Mouse (Mus musculus) midbrain, embryonic 14.5 days (tissue): ENCODE data around the gene Atxn1. TPM values are rescaled to one million over a fixed set of nuclear protein-coding genes. Genes with fewer than 3 reads are reported as not detected.
A peak's percentile ranks its signal among the peaks of the same experiment; 100 is the strongest.

Experiments used
- ATAC-seq: fragments of 200-750 bp; cut with Nextera tagmentation; 2 replicates; pipeline ENCODE4 v1.8.0; 2017; ENCODE audit warnings: moderate number of reproducible peaks, moderate library complexity; ENCODE audit not compliant: low FRiP score, low TSS enrichment
- DNase-seq: peaks from one replicate; pipeline ENCODE4 v3.0.0-alpha.2; 2015
- H3K27ac ChIP-seq: fragments of 300-500 bp; sonication (generic); replicated peaks from 2 replicates; pipeline ENCODE4 v1.5.1; 2014; ENCODE audit warnings: mild to moderate bottlenecking, low read depth, low read length, moderate library complexity
- H3K27me3 ChIP-seq: fragments of 300-500 bp; sonication (generic); 2 replicates; pipeline ENCODE4 v1.6.1; 2014; ENCODE audit warnings: low read length, control low read depth, mixed read lengths; ENCODE audit not compliant: control insufficient read depth, insufficient read depth
- H3K36me3 ChIP-seq: fragments of 300-500 bp; sonication (generic); 2 replicates; pipeline ENCODE4 v1.6.1; 2014; ENCODE audit warnings: low read length, control low read depth; ENCODE audit not compliant: control insufficient read depth, insufficient read depth
- H3K4me1 ChIP-seq: fragments of 300-500 bp; sonication (generic); 2 replicates; pipeline ENCODE4 v1.6.1; 2014; ENCODE audit warnings: mild to moderate bottlenecking, antibody characterized with exemption, low read length, control low read depth; ENCODE audit not compliant: control insufficient read depth, insufficient read depth
- H3K4me2 ChIP-seq: fragments of 300-500 bp; sonication (generic); 2 replicates; pipeline ENCODE4 v1.6.1; 2014; ENCODE audit warnings: mild to moderate bottlenecking, low read length, moderate library complexity
- H3K4me3 ChIP-seq: fragments of 300-500 bp; sonication (generic); replicated peaks from 2 replicates; pipeline ENCODE4 v1.5.1; 2014; ENCODE audit warnings: low read depth, low read length
- H3K9ac ChIP-seq: fragments of 300-500 bp; sonication (generic); replicated peaks from 2 replicates; pipeline ENCODE4 v1.6.1; 2014; ENCODE audit warnings: mild to moderate bottlenecking, low read length, moderate library complexity
- H3K9me3 ChIP-seq: fragments of 300-500 bp; sonication (generic); 2 replicates; pipeline ENCODE4 v1.6.1; 2016; ENCODE audit warnings: low read length, control low read depth, mixed read lengths; ENCODE audit not compliant: control insufficient read depth
- WGBS: fragments of 180-500 bp; shearing (Covaris S2); extraction: QIAGEN DNeasy Blood & Tissue Kit; methylation state at CpG from one replicate; pipeline ENCODE4 v1.1.7; 2014; 5-methylcytosine and 5-hydroxymethylcytosine counted together
- polyA plus RNA-seq: library from polyadenylated mRNA; unstranded; fragments of >200 nt; fragmentation: Nextera tagmentation; extraction: Ambion mirVana; gene quantifications from 2 replicates; pipeline ENCODE4 v1.2.1, GENCODE M21; 2014

The Atxn1 gene
- polyA plus RNA-seq, 1 experiment from 2014 or later: 7.3 TPM

GRCm38 (mm10) chr13:45688864-45689263, 275.9 kb downstream of the Atxn1 start:
- H3K9me3 ChIP-seq: no peaks in the 10 kb centered on the region
- H3K4me3 ChIP-seq: no peak overlapping the region
- WGBS: 71% methylated on average over 2 of the region's 2 CpGs
- DNase-seq: no peak
- H3K27ac ChIP-seq: no peak overlapping the region
- H3K9ac ChIP-seq: no peak overlapping the region
- no peak for ATAC-seq
- H3K4me1 ChIP-seq: peaks cover 4% of the 10 kb centered on the region; the same call in 1 of the 2 replicates
- no peaks in the 10 kb centered on the region for H3K36me3 ChIP-seq
- no peak overlapping the region for H3K4me2 ChIP-seq
- H3K27me3 ChIP-seq: no peaks in the 10 kb centered on the region

- Histone ChIP-seq H3K4me3 (no peak overlapping the region), H3K27ac (no peak overlapping the region), H3K4me1 (peaks cover 4% of the 10 kb centered on the region; the same call in 1 of the 2 replicates), H3K36me3 (no peaks in the 10 kb centered on the region), H3K9me3 (no peaks in the 10 kb centered on the region), H3K4me2 (no peak overlapping the region), H3K9ac (no peak overlapping the region), H3K27me3 (no peaks in the 10 kb centered on the region)
- ATAC-seq: no peak
- 94% methylated on average over 8 of the region's 8 CpGs for WGBS
- DNase-seq: no peak
These were observed 277.2 kb downstream of the Atxn1 start for GRCm38 (mm10) chr13:45687581-45687980.

GRCm38 (mm10) chr13:45686309-45686582, 278.6 kb downstream of the Atxn1 start:
- peaks cover 4% of the 10 kb centered on the region; the same call in 1 of the 2 replicates for H3K4me1 ChIP-seq
- no peak overlapping the region for H3K4me2 ChIP-seq
- no peak overlapping the region for H3K9ac ChIP-seq
- H3K27ac ChIP-seq: no peak overlapping the region
- ATAC-seq (no peak), DNase-seq (no peak)
- WGBS: 59% methylated on average over 3 of the region's 3 CpGs
- no peaks in the 10 kb centered on the region for H3K27me3 ChIP-seq
- no peaks in the 10 kb centered on the region for H3K36me3 ChIP-seq
- H3K4me3 ChIP-seq: no peak overlapping the region
- no peaks in the 10 kb centered on the region for H3K9me3 ChIP-seq

- no peaks in the 10 kb centered on the region for H3K9me3 ChIP-seq
- WGBS: 81% methylated on average over 7 of the region's 7 CpGs
- H3K4me2 ChIP-seq: no peak overlapping the region
- H3K4me3 ChIP-seq: no peak overlapping the region
- H3K9ac ChIP-seq: no peak overlapping the region
- no peak for ATAC-seq
- no peak overlapping the region for H3K27ac ChIP-seq
- H3K27me3 ChIP-seq: no peaks in the 10 kb centered on the region
- DNase-seq: no peak
- peaks cover 4% of the 10 kb centered on the region; the same call in 1 of the 2 replicates for H3K4me1 ChIP-seq
- H3K36me3 ChIP-seq: no peaks in the 10 kb centered on the region
These were observed 279.1 kb downstream of the Atxn1 start for GRCm38 (mm10) chr13:45685575-45686308.

- no peak for ATAC-seq
- Histone ChIP-seq H3K9me3 (no peaks in the 10 kb centered on the region), H3K4me2 (no peak overlapping the region), H3K4me1 (no peaks in the 10 kb centered on the region), H3K27me3 (no peaks in the 10 kb centered on the region), H3K4me3 (no peak overlapping the region), H3K36me3 (no peaks in the 10 kb centered on the region), H3K27ac (no peak overlapping the region), H3K9ac (no peak overlapping the region)
- WGBS: 58% methylated on average over 4 of the region's 4 CpGs
- no peak for DNase-seq
These were observed 279.9 kb downstream of the Atxn1 start for GRCm38 (mm10) chr13:45684891-45685311.

GRCm38 (mm10) chr13:45683991-45684390, 280.8 kb downstream of the Atxn1 start:
- Histone ChIP-seq H3K9me3 (no peaks in the 10 kb centered on the region), H3K27me3 (no peaks in the 10 kb centered on the region), H3K4me2 (no peak overlapping the region), H3K9ac (no peak overlapping the region), H3K4me1 (no peaks in the 10 kb centered on the region), H3K27ac (no peak overlapping the region), H3K36me3 (no peaks in the 10 kb centered on the region), H3K4me3 (no peak overlapping the region)
- DNase-seq (peak; percentile 34), ATAC-seq (no peak)
- 85% methylated on average over 3 of the region's 3 CpGs for WGBS

GRCm38 (mm10) chr13:45681196-45681595, 283.6 kb downstream of the Atxn1 start:
- Histone ChIP-seq H3K4me2 (no peak overlapping the region), H3K4me1 (no peaks in the 10 kb centered on the region), H3K27ac (no peak overlapping the region), H3K9ac (no peak overlapping the region), H3K4me3 (no peak overlapping the region), H3K27me3 (no peaks in the 10 kb centered on the region), H3K9me3 (no peaks in the 10 kb centered on the region), H3K36me3 (no peaks in the 10 kb centered on the region)
- ATAC-seq (no peak), DNase-seq (no peak)
- WGBS: 90% methylated on average over 5 of the region's 5 CpGs

- 93% methylated on average over 5 of the region's 5 CpGs for WGBS
- no peak overlapping the region for H3K27ac ChIP-seq
- H3K4me2 ChIP-seq: no peak overlapping the region
- H3K27me3 ChIP-seq: no peaks in the 10 kb centered on the region
- H3K36me3 ChIP-seq: no peaks in the 10 kb centered on the region
- ATAC-seq: no peak
- no peak overlapping the region for H3K4me3 ChIP-seq
- no peaks in the 10 kb centered on the region for H3K9me3 ChIP-seq
- DNase-seq: no peak
- no peak overlapping the region for H3K9ac ChIP-seq
- no peaks in the 10 kb centered on the region for H3K4me1 ChIP-seq
These were observed 284.2 kb downstream of the Atxn1 start for GRCm38 (mm10) chr13:45680651-45681050.

- H3K4me2 ChIP-seq: no peak overlapping the region
- H3K4me1 ChIP-seq: no peaks in the 10 kb centered on the region
- H3K9ac ChIP-seq: no peak overlapping the region
- H3K36me3 ChIP-seq: no peaks in the 10 kb centered on the region
- ATAC-seq: no peak
- no peaks in the 10 kb centered on the region for H3K9me3 ChIP-seq
- WGBS: 97% methylated on average over 1 of the region's 1 CpGs
- no peak overlapping the region for H3K27ac ChIP-seq
- no peak overlapping the region for H3K4me3 ChIP-seq
- DNase-seq: no peak
- no peaks in the 10 kb centered on the region for H3K27me3 ChIP-seq
These were observed 285.7 kb downstream of the Atxn1 start for GRCm38 (mm10) chr13:45679096-45679495.
